Mouse (Mus musculus) forebrain, embryonic 12.5 days (tissue): ENCODE measurements around the gene Esrrg. TPM values are rescaled to one million over a fixed set of nuclear protein-coding genes. Genes with fewer than 3 reads are reported as not detected.

Experiments used
- ATAC-seq: fragments of 200-750 bp; cut with Nextera tagmentation; 2 replicates; pipeline ENCODE4 v1.8.0; 2017; ENCODE audit warnings: moderate TSS enrichment; ENCODE audit not compliant: low FRiP score
- H3K27ac ChIP-seq: fragments of 300-500 bp; sonication (generic); 2 replicates; pipeline ENCODE4 v1.5.1; 2016; ENCODE audit warnings: mild to moderate bottlenecking
- H3K27me3 ChIP-seq: fragments of 300-500 bp; sonication (generic); 2 replicates; pipeline ENCODE4 v1.6.1; 2016; ENCODE audit warnings: mild to moderate bottlenecking
- H3K36me3 ChIP-seq: fragments of 300-500 bp; sonication (generic); replicated peaks from 2 replicates; pipeline ENCODE4 v1.6.1; 2016; ENCODE audit warnings: mild to moderate bottlenecking
- H3K4me1 ChIP-seq: fragments of 300-500 bp; sonication (generic); 2 replicates; pipeline ENCODE4 v1.6.1; 2016
- H3K4me2 ChIP-seq: fragments of 300-500 bp; sonication (generic); 2 replicates; pipeline ENCODE4 v1.6.1; 2016; ENCODE audit warnings: mild to moderate bottlenecking, moderate library complexity
- H3K4me3 ChIP-seq: fragments of 300-500 bp; sonication (generic); replicated peaks from 2 replicates; pipeline ENCODE4 v1.5.1; 2016; ENCODE audit warnings: mild to moderate bottlenecking
- H3K9ac ChIP-seq: fragments of 300-500 bp; sonication (generic); 2 replicates; pipeline ENCODE4 v1.6.1; 2016; ENCODE audit warnings: mild to moderate bottlenecking
- H3K9me3 ChIP-seq: fragments of 300-500 bp; sonication (generic); 2 replicates; pipeline ENCODE4 v1.6.1; 2016
- WGBS: fragments of 180-500 bp; shearing (Covaris S2); methylation state at CpG from one replicate; pipeline ENCODE4 v1.1.7; 2016; 5-methylcytosine and 5-hydroxymethylcytosine counted together
- polyA plus RNA-seq: library from polyadenylated mRNA; unstranded; fragments of >200 nt; fragmentation: Nextera tagmentation; extraction: Ambion mirVana; gene quantifications from 2 replicates; pipeline ENCODE4 v1.2.1, GENCODE M21; 2016

Esrrg gene
- polyA plus RNA-seq, 1 experiment from 2014 or later: 8.1 TPM

GRCm38 (mm10) chr1:187799300-187799699, 190.7 kb downstream of the Esrrg start:
- ATAC-seq: no peak
- WGBS: 85% methylated on average over 7 of the region's 7 CpGs

GRCm38 (mm10) chr1:187800761-187801160, 192.2 kb downstream of the Esrrg start:
- Histone ChIP-seq H3K4me3 (no peak overlapping the region), H3K4me2 (no peak overlapping the region), H3K9me3 (no peaks in the 10 kb centered on the region), H3K27me3 (peaks cover 14% of the 10 kb centered on the region), H3K4me1 (peaks cover 13% of the 10 kb centered on the region), H3K36me3 (no peaks in the 10 kb centered on the region), H3K27ac (no peak overlapping the region), H3K9ac (no peak overlapping the region)
- no peak for ATAC-seq
- 86% methylated on average over 10 of the region's 10 CpGs for WGBS

More at GRCm38 (mm10) chr1:187799300-187799699, 190.7 kb downstream of the Esrrg start:
- no peak overlapping the region for H3K4me3 ChIP-seq
- H3K4me2 ChIP-seq: no peak overlapping the region
- H3K9me3 ChIP-seq: no peaks in the 10 kb centered on the region
- peaks cover 5% of the 10 kb centered on the region for H3K27me3 ChIP-seq
- H3K4me1 ChIP-seq: peaks cover 14% of the 10 kb centered on the region
- H3K27ac ChIP-seq: no peak overlapping the region
- no peak overlapping the region for H3K9ac ChIP-seq
- H3K36me3 ChIP-seq: no peaks in the 10 kb centered on the region

DNA sequence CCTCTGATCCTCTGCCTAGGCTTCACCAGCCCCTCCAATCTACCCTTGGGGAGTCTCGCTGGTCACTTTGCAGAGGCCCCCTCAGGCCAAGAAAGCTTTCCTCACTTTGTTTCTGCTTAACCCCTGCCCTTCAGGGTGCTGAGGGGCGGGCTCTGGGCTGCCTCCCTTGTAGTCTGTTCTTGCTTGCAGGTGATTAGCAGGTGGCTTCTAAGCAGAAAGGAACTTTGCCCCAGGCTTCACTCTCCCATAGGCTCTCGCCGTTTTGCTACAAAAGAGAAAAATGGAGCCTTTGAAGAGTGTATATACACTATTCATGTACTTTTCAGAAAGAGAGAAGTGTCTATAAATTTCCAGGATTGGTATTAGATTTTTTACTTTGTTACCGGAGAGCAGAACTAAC, 195.0 kb downstream of the Esrrg start:
- Histone ChIP-seq H3K9ac (no peak overlapping the region), H3K4me2 (no peak overlapping the region), H3K27me3 (peaks cover 33% of the 10 kb centered on the region), H3K27ac (no peak overlapping the region), H3K4me1 (peaks cover 25% of the 10 kb centered on the region), H3K9me3 (no peaks in the 10 kb centered on the region), H3K4me3 (no peak overlapping the region), H3K36me3 (no peaks in the 10 kb centered on the region)
- ATAC-seq: no peak
- WGBS: 14% methylated on average over 5 of the region's 5 CpGs

- no peak overlapping the region for H3K27ac ChIP-seq
- ATAC-seq: no peak
These were observed 195.4 kb downstream of the Esrrg start for GRCm38 (mm10) chr1:187803997-187804396.

GRCm38 (mm10) chr1:187805001-187805400, 196.4 kb downstream of the Esrrg start:
- no peak overlapping the region for H3K4me3 ChIP-seq
- H3K27me3 ChIP-seq: peaks cover 42% of the 10 kb centered on the region
- H3K36me3 ChIP-seq: no peaks in the 10 kb centered on the region
- no peak overlapping the region for H3K27ac ChIP-seq
- peaks cover 27% of the 10 kb centered on the region for H3K4me1 ChIP-seq
- no peak overlapping the region for H3K9ac ChIP-seq
- WGBS: 71% methylated on average over 6 of the region's 6 CpGs
- H3K9me3 ChIP-seq: no peaks in the 10 kb centered on the region
- H3K4me2 ChIP-seq: no peak overlapping the region
- no peak for ATAC-seq

More at GRCm38 (mm10) chr1:187803997-187804396, 195.4 kb downstream of the Esrrg start:
- H3K9ac ChIP-seq: no peak overlapping the region
- no peak overlapping the region for H3K4me3 ChIP-seq
- H3K9me3 ChIP-seq: no peaks in the 10 kb centered on the region
- H3K27me3 ChIP-seq: peaks cover 36% of the 10 kb centered on the region
- H3K4me1 ChIP-seq: peaks cover 27% of the 10 kb centered on the region
- H3K4me2 ChIP-seq: no peak overlapping the region
- 9% methylated on average over 5 of the region's 5 CpGs for WGBS
- no peaks in the 10 kb centered on the region for H3K36me3 ChIP-seq

GRCm38 (mm10) chr1:187807477-187808390, 199.1 kb downstream of the Esrrg start:
- H3K27ac ChIP-seq: no peak overlapping the region
- H3K9ac ChIP-seq: no peak overlapping the region
- H3K4me2 ChIP-seq: peak overlapping the region; percentile 15; the same call in 1 of the 2 replicates
- no peaks in the 10 kb centered on the region for H3K9me3 ChIP-seq
- peaks cover 51% of the 10 kb centered on the region for H3K27me3 ChIP-seq
- H3K36me3 ChIP-seq: no peaks in the 10 kb centered on the region
- no peak overlapping the region for H3K4me3 ChIP-seq
- no peak; the same call in 1 of the 2 replicates for ATAC-seq
- WGBS: 23% methylated on average over 12 of the region's 12 CpGs
- peaks cover 27% of the 10 kb centered on the region for H3K4me1 ChIP-seq

DNA sequence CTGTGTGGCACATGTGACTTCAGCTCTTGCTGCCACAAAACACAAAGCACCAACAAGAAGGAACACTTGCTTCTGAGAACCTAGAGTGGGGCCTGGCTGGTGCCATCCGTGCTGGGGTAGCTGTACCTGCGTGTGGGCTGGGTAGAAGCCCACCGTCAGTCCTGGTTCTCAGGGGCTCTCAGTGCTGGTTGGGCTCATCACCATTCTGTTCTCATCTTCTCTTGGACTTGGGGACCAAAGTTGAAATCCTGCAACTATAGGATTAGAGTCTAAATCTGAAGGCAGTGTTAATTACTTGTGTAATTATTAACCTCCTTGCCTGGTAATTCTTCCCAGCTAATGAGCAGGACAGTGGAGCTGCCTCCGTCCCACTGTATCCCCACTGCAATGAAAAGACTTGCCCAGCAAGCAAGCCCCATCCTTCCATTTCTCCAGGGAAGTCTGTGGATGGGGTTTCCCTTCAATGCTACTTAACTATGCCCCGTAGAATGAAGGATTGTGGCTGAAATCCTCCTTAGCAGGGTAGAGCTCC, 199.9 kb downstream of the Esrrg start:
- Histone ChIP-seq H3K27ac (no peak overlapping the region), H3K9ac (no peak overlapping the region), H3K36me3 (no peaks in the 10 kb centered on the region), H3K4me1 (peaks cover 26% of the 10 kb centered on the region), H3K27me3 (peaks cover 56% of the 10 kb centered on the region), H3K9me3 (no peaks in the 10 kb centered on the region), H3K4me2 (no peak overlapping the region), H3K4me3 (no peak overlapping the region)
- WGBS: 37% methylated on average over 5 of the region's 5 CpGs
- ATAC-seq: no peak; the same call in 1 of the 2 replicates

DNA sequence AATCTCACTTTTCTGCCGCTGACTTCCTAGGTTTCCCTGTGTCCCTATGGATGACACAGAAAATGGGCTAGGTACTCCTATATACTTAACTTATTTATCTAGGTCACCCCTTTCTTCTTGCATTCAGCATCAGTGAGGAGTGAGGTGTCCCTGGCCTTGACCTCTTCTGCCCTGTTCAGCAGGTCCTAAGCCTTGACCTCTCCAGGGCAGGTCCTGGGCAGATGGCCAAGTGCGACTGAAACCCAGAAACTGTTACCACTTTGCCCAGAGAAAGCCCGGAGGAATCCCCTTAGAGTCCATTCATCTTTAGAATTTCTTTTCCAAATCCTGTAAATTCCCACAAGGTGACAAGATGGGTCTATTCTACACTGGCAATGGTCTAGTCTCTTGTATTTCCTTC, 201.0 kb downstream of the Esrrg start:
- H3K4me2 ChIP-seq: no peak overlapping the region
- peaks cover 51% of the 10 kb centered on the region for H3K27me3 ChIP-seq
- peaks cover 16% of the 10 kb centered on the region for H3K4me1 ChIP-seq
- WGBS: 93% methylated on average over 3 of the region's 3 CpGs
- H3K9me3 ChIP-seq: no peaks in the 10 kb centered on the region
- no peaks in the 10 kb centered on the region for H3K36me3 ChIP-seq
- no peak overlapping the region for H3K4me3 ChIP-seq
- no peak overlapping the region for H3K9ac ChIP-seq
- H3K27ac ChIP-seq: no peak overlapping the region
- no peak for ATAC-seq

- Histone ChIP-seq H3K27me3 (peaks cover 5% of the 10 kb centered on the region; the same call in 1 of the 2 replicates), H3K27ac (no peak overlapping the region), H3K9ac (no peak overlapping the region), H3K9me3 (no peaks in the 10 kb centered on the region), H3K4me1 (no peaks in the 10 kb centered on the region), H3K36me3 (no peaks in the 10 kb centered on the region), H3K4me2 (no peak overlapping the region), H3K4me3 (no peak overlapping the region)
- WGBS: 92% methylated on average over 5 of the region's 5 CpGs
- ATAC-seq: no peak
These were observed 210.8 kb downstream of the Esrrg start for GRCm38 (mm10) chr1:187819406-187819805.

- no peak for ATAC-seq
- H3K4me2 ChIP-seq: no peak overlapping the region
- H3K9me3 ChIP-seq: no peaks in the 10 kb centered on the region
- 75% methylated on average over 13 of the region's 13 CpGs for WGBS
- no peaks in the 10 kb centered on the region for H3K36me3 ChIP-seq
- H3K27ac ChIP-seq: no peak overlapping the region
- H3K27me3 ChIP-seq: no peaks in the 10 kb centered on the region
- no peaks in the 10 kb centered on the region for H3K4me1 ChIP-seq
- H3K4me3 ChIP-seq: no peak overlapping the region
- no peak overlapping the region for H3K9ac ChIP-seq
These were observed 212.8 kb downstream of the Esrrg start for GRCm38 (mm10) chr1:187821368-187821811.

DNA sequence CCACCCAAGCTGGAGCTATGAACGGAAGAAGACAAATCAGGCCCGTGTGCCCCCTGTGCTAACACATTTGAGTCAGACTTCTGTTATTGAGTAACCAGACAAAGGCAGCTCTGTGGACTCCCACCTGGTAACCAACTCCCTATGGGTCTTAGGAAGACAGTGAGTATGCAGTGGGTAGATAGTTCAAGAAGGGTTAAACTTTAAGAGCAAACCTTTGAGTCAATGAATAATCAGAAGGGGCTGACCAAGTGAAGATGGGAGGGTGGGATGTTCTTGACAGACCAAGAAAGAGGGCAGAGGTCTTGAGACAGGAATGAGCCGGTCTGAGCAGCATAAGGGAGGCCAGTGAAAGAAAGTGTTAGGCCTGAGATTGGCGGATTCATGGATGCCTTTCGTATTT, 214.8 kb downstream of the Esrrg start:
- Histone ChIP-seq H3K27me3 (0 out of 2 replicates have a peak, but pooled peaks cover 3% of the 10 kb centered on the region), H3K4me3 (no peak overlapping the region), H3K9ac (no peak overlapping the region), H3K27ac (no peak overlapping the region), H3K9me3 (no peaks in the 10 kb centered on the region), H3K36me3 (no peaks in the 10 kb centered on the region), H3K4me1 (no peaks in the 10 kb centered on the region), H3K4me2 (no peak overlapping the region)
- ATAC-seq: no peak
- 83% methylated on average over 5 of the region's 5 CpGs for WGBS

GRCm38 (mm10) chr1:187825421-187826097, 217.0 kb downstream of the Esrrg start:
- no peak overlapping the region for H3K9ac ChIP-seq
- no peak for ATAC-seq
- no peak overlapping the region for H3K4me2 ChIP-seq
- no peak overlapping the region for H3K27ac ChIP-seq
- H3K9me3 ChIP-seq: no peaks in the 10 kb centered on the region
- H3K4me3 ChIP-seq: no peak overlapping the region
- WGBS: 74% methylated on average over 9 of the region's 9 CpGs
- H3K36me3 ChIP-seq: no peaks in the 10 kb centered on the region
- H3K4me1 ChIP-seq: no peaks in the 10 kb centered on the region
- H3K27me3 ChIP-seq: 0 out of 2 replicates have a peak, but pooled peaks cover 3% of the 10 kb centered on the region
